Mouse (Mus musculus): Measurements from ENCODE around the gene Btd.

Gene Btd

DNA sequence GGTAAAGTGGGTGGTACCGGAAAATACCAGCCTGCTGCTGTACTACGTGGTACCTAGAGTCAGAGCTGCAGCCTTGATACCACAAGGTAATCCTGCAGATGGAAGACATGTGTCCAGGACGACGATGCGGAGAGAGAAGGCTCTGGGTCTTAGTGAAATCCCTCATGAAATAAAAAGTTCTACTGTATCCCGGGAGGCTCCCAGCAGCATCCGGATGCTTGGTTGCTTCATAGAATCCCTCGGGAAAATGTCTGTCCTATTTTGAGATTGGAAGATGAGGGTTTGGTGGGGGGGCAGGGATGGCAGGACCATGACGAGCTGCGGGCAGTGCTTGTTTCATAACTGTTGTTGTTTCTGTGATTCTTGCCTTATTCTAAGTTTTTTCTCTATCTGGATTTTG is 7.2 kb downstream of the Btd start:
- DNase-seq: no peak

DNA sequence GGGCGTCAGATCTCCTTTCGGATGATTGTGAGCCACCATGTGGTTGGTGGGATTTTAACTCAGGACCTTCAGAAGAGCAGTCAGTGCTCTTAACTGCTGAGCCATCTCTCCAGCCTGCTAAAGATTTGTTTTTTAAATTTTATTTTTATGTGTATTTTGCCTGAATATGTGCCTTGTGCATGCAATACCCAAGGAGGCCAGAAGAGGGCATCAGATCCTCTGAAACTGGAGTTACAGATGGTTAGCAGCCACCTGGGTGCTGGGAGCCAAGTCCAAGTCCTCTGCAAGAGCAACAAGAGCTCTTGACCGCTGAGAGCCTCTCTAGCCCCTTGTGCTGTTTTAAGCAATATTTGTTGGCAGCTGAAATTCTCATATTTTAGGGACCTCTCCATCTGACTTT is 9.5 kb downstream of the Btd start:
- no peak for DNase-seq

DNA sequence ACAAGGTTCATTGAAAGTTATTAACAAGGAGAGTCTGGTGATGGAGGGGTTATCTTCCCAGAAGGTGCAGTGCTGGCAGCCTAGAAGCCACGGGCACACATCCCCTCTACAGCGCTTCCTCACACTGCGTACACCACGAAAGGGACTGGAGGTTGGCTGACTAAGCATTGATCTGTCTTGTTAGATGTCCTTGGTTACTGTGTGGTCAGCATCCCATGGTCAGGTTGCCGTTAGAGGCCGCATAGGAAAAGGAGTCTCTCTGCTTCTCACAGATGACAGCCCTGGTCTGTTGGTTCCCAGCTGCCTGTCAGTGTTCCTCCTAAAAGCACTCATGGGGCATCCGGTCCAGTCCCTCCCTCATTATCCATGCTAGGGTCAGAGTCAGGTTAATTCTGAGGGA is 10.4 kb downstream of the Btd start:
- no peak for DNase-seq

DNA sequence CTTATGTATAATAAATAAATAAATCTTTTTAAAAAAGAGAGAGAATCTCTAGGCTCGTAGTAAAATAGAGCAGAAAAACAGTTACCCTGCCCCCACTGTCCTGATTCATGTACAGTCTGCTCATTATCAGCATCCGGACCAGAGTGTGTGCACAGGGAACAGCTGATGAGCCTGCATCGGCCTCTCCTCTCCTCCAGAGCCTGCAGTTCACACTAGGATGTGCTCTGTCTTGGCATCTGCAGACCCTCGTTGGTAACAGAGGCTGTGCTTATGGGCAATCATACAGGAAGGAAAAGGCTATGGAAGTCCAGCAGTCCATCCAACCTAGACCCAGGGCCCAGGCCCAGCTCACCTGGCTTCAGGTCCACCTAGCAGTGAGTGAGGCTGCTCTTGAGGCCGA is 11.3 kb downstream of the Btd start:
- DNase-seq: no peak

DNA sequence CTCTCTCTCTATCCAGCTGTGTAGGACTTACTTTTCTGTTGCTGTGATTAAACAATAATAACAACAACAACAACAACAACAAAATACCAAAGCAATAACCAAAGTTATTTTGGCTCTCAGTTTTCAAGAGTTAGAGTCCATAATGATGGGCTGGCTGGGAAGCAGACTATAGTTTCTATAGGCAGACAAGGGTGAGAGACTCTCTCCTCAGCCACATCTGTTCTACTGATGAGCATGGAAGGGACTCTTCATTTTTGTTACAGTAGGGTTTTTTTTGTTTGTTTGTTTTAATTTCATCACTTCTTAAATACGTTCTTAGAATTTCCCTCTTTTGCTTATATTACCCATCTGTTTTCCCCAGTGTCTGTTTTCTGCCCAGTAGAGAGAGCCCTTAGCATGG is 11.8 kb downstream of the Btd start:
- DNase-seq: no peak

DNA sequence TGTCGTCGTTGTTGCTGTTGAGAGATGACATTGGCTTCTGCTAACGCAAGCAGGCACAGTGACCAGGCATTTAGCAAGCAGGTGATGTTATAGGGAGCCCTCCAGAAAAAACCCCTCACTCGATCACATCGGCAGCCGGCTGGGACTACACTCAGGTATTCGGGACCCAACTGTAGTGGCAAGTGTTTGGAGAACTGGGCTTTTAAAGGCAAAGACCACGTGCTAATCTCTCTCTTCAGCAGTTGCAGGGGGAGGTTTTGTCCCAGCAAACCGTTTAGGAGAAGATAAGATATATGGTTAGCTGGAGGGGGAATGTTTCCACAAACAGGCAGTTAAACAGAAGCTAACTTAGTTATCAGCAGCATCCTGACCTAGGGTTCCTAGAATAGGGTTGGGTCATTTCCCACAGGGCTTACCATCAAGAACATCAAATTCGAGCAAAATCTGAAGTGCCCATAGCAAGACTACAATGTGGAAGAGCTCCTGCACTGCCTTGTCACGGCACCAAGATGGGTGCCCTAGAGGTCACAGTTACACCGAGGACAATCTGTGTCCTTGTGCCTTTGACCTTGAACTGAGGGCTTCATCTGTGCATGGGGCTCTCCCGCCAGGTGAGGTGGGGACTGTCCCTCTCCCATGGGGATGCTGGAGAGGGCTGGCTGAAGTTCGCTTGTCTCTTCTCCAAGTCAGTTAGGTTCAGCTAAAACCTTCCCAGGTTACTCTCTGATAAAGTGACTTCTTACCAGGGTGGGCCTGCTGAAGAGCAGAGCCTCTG is 12.5 kb downstream of the Btd start:
- no peak for DNase-seq

DNA sequence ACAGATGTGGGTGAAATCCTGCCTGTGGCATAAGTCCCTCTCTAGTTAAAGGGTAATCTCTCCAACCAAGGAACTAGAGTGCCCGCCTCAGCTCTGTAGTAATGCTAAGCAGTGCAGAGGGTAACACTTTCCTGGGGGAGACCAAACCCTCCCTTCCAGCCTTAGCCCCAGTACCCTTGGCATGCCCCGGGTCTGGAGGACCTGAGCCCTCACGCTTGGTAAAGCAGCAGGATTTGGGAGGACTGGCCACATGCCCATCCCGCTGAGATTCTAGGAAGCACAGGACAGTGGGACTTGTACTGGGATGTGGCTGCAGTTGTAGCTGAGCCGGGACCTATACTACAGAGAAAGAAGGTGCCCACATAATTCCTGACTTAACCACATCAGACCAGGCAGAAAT is 14.0 kb downstream of the Btd start:
- DNase-seq: peak; percentile 35

DNA sequence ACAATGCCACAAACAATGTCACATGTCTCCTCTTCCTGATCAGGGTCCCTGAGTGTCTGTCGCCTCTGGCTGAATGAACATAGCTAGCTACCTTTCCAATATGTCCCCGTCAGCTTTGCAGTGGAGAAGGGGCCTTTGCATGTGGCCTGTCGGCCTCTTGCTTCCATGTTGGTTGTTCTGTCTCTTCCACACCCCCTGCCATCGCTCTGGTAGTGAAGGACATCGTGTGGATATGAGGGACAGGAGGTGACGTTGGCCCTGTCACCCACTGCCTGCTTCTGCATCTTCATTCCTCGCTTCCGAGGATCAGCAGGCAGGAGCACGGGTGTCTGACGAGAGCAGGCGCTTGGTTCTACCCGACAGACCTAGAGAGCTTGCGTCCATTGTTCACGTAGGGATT is 14.6 kb downstream of the Btd start:
- no peak for DNase-seq

DNA sequence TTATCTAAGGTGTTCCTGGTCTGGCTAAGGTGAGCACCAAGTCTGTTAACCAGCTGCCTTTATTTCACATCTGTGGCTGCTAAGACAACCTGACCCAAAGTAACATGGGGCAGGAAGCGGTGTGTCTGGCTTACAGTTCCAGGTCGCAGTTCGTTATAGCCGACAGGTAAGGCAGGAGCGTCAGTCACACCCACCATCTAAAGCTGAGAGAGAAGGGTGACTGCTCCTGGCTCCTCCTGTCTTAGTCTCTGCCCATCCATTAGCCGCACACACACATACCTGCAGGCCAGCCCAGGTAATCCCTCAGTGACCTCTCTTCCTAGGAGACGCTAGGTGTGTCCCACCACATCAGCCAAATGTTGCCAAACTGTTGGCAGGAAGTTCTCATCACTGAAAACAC is 15.6 kb downstream of the Btd start:
- no peak for DNase-seq

DNA sequence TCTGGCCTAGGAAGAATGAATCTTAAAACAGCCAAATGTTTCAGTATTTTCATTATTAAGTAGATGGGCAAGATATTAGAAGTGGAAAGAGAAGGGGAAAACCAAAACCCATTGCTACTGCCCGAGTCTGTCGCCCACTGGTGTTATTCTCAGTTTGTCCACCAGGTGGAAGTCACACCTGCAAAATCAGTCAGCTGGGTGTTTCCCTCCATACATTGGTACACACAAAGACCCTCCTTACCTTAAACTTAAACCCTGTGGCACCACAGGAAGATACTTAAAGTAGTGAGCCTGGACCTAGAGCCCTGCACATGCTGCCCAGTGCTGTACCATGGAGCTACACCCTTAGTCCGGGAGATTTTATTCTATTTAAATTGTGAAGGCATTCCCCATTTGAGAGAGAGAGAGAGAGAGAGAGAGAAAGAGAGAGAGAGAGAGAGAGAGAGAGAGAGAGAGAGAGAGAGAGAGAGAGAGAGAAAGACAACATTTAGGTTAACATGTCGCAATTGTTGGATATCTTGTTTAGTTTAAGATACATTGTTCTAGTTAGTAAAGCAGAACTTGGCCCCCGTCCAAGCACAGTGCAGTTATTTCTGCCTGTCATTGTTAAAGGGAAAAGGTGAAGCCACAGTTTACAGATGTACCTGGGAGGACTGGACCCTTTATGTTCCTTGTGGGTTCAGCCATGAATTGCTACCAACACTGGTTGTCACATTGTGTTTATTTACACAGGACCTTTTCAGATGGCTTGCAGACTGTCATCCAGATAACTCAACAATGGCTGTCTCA is 16.2 kb downstream of the Btd start:
- peak; percentile 77 for DNase-seq

DNA sequence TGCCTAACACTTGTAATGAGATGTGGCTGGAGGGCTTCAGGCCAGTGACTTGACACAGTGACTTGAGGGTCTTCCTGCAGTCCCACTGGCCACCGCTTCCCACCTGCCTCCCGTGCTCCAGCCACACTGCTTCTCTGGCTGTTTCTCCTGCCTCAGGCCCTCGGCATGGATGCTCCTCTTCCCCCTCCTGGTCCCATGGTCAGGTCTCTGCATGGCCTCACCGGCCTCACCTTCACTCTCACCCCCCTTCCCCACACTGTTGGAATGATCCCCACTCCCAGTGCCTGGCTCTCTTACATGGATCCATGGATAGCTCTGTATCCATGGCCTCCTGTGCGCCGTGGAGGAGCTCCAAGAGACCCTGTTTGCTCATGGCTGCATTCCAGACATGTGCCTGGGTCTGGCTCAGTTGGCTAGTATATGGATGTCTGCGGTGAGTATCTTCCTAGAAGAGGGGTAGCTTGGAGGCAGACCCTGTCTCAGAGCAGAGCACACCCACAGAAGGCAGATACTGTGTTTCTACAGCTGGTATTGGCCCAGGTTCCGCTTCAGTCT is 17.4 kb downstream of the Btd start:
- no peak for DNase-seq

DNA sequence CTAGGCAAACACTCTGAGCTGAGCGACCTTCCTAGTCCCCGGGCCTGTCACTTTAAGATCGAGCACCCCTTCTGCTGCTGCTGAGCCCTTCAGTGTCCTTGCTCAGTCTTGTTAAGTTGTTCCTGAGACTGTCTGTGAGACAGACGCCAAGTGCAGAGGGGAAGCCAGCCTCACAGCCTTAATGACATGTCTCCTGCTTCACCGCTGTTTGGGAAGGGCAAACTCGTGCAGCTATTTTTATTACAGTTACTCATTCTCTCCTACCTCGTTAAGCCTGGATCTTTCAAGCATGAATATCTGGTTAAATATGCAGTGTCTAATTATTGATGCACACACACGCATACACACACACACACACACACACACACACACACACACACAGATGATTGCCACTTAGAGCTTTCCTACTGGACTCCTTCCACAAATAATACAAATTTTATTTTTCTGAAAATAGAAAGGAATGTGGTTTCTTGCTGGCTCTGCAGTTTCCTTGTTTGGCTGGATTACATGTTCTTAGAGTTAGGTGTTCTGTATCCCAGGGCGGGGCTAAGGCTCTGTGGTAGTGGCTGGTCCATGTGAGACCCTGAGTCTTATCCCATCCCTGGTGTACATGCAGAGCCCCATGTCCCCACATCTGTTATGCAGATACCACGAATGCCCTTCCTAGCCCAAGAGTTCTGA is 18.8 kb downstream of the Btd start:
- DNase-seq: peak; percentile 86

DNA sequence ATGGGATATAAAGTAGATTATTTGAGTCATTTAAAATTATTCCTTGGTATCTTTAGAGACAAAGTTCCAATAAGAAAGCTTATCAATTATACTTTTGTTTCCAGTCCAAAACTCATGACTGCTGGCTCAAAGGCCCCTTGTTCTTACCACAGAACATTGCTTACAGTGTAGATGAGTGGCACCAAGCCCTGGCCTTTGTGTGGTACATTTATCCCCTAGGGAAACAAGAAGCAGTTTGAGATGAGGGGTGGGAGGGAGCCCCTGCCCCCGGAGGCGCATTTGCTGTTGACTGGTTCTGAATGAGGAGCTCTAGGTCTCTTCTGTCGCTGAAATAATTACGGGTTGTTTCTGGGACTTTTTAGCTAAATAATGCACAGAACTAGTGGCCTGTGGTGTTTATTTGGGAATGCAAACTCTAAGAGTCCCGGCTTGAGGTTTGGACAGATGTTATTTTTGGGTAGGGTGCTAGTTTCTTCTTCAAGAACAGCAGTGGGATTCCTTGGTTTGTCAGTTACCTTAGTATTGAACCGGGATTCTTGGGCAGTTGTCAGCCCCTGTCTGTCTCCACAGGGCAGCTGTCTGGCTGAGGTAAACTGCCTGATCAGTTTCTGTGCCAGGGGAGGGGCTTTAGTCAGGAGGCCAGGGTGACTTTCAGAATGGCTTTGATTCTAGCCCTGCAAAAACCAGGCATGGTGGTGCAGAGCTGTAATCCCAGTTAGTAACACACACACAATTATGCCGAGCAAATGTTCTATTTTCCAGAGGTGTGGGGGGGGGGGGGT is 19.7 kb downstream of the Btd start:
- DNase-seq: no peak

DNA sequence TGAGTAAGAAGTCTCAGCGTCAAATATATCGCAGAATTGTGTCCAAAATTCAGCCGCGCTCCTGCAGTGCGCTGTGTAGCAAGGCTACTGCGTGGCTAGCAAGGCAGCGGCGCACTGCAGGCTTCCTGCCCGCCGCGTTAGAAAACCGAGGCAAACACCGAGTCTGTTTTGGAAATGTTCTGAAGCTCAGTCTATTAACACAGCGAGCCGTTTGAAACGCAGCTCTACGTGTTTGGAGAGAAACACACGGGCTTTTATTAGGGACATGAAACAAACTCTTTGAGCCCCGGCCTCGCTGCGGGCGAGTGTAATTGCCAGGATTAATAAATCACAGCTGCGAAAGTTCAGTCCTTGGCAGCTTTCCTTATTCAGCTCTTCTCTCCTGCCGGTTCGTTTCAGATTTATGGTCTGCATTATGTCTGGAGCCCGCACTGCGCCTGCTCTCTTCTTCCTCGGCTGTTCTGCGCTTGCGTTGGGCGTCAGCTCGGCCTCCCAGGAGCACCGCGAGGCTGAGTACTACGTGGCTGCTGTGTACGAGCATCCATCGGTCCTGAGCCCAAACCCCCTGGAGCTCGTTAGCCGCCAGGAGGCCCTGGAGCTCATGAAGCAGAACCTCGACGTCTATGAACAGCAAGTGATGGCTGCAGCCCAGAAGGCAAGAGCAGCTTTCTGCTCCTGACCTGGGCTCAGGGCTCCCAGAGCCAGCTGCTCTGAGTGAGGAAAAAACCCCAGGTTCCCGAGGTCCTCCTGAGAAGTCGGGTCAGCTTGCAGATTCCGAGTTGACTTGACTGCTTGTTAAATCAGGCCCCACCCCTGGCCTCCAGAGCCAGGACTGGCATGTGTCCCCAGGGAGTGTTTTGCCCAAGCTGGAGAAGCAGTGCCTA is 21.1 kb downstream of the Btd start:
- peak; percentile 92 for DNase-seq

DNA sequence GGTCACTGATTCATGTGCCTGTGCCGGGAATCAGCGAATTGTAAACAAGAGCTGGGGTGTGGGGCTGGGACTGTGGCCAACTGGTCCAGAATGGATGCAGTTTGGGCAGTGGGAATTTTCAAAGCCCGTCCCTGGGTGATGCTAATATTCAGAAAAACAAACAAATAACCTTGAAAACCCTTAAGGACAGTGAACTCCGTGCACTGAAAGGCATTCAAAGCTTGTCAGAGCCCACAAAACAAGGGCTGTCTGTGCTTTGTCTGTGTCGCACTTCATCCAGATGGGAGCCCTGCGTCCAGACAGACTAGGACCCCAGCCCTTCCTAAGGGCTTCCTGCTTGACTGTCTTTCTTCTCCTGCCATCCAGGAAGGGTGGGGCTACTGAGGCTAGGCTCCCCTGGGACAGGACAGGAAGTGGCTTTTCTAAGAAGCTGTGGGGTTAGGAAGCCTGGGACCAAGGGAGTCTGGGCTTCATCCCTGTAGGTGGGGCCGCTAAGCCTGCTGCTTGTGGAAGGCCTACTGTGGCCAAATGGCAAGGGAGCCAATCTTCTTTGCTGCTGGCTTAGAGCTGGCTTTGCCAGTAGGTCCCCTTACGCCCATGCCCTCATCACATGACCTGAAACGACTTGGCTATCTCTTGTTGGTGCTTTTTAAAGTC is 21.9 kb downstream of the Btd start:
- peak; percentile 84 for DNase-seq

DNA sequence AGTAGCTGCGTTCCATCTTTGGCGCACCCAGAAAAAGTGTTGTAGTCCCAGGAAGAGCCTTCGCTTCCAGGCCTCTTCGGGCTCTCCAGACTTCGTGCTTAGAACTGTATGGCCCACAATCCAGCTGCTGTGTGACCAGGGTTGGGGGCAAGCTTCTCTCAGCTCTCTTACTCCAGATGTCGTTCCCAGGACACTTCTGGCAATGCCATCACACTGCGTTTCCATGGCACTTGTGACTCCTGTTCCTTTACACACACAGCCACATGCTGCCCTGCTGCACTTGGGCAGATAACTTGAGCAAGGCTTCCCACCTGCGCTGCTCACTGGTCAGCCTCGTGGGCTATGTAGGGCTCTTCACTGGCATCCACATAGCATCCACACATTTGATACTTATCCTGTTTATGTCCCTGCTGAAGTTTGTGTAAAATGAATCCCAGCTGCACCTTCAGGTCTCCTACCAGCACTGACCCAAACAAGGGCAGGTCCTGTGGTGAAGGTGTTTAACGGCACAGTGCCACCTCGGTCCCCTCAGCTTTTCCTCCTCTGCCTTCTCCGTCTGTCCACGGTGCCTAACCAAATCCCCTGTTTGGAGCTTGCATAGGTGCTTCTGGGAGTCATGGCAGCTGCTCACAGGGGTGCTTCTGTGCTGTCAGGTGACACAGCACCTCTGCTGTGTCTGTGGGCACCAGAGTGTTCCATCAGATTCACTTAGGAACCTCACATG is 22.7 kb downstream of the Btd start:
- DNase-seq: no peak

DNA sequence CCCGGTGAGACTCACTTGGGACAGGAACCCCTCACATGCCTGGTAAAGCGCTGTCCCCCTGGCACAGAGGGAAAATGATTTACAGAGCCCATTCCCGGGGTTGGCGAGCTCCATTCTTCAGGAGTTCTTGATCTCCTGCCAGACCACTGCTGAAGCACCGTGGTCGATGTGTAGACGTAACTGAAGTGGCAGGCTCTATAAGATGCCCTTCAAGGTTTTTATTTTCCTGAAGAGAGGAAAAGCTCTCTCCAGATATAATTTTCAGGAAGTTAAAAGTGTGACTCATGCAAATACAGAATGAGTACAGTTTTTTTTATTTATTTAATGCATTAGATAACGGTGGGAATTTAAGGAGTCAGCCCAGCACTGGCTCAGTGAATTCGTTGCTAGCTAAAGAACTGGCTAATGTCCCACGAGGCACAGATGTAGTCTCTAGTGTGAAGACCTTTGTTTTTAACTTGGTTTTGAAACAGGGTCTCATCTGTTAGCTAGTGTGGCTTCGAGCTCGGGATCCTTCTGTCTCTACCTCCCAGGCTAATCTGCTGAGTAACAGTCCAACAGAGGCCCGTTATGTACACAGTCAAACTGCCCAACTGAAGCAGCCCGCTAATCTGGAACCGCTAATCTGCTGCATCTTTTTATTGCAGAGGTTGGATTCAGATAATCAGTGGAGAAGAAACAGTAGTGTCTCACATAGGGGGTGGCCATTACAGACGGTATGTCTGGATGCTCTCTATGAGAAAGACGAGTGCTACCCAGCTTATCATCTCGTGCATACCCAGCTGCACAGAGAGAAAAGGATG is 23.5 kb downstream of the Btd start:
- DNase-seq: peak; percentile 44

DNA sequence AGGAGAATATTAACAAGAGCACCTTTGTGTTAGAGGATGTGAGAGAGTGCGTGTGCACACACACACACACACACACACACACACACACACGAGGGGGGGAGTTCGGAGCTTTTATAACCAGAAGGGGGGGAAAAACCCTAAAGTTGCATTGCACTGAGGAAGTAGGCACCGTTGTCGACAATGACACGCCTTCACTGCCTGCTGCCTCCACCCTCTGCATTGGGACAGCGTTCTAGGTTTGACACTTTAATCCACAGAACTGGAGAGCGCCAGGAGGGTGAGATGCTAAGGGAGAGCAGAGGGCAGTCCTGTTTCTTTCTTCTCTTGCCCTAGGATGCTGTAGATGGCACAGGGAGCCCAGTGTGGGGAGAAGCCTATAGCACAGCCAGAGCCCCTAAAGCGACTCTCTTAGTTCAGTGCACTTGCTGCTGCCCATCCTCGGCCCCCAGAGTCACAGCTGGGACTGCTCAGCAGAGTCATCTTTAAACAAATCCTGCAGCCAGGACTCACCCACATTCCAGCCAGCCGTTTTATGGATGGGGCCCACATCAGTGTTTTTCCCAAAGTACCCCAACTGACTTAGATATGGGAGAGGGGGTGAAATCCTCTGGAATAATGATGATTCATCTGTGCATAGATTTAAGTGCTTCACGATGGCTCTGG is 24.2 kb downstream of the Btd start:
- no peak for DNase-seq

DNA sequence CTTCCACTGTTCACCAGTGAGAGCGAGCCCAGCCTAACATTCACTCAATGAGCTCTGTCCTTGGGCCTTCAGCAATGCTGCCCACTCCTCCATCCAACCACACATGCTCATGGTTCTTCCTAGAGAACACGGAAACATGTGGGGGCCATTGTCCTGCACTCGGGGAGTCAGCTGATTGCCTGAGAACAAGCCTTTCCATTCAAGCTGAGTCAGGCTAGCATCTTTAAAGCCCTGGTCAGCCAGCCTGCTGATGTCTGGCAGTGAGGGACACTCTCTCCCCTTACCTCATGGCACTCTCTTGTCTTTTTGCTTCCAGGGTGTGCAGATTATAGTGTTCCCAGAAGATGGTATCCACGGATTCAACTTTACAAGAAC is 24.7 kb downstream of the Btd start:
- no peak for DNase-seq
